Mouse (Mus musculus) embryonic facial prominence, embryonic 12.5 days (tissue): ENCODE measurements at regions not wholly inside any gene's neighbourhood (a gene's known extent, or its start where the extent isn't known, plus 50 kb on each side); places are given as distances from the start of the nearest gene placed in this dataset.

Experiments
- ATAC-seq: fragments of 200-750 bp; cut with Nextera tagmentation; 2 replicates; pipeline ENCODE4 v1.8.0; 2017; ENCODE audit not compliant: insufficient number of reproducible peaks, insufficient read depth, low FRiP score, low TSS enrichment
- H3K27ac ChIP-seq: fragments of 300-500 bp; sonication (generic); 2 replicates; pipeline ENCODE4 v1.5.1; 2016; ENCODE audit warnings: mild to moderate bottlenecking
- H3K27me3 ChIP-seq: fragments of 300-500 bp; sonication (generic); 2 replicates; pipeline ENCODE4 v1.6.1; 2016; ENCODE audit warnings: mild to moderate bottlenecking, moderate library complexity
- H3K36me3 ChIP-seq: fragments of 300-500 bp; sonication (generic); 2 replicates; pipeline ENCODE4 v1.6.1; 2016; ENCODE audit warnings: mild to moderate bottlenecking
- H3K4me1 ChIP-seq: fragments of 300-500 bp; sonication (generic); 2 replicates; pipeline ENCODE4 v1.6.1; 2016
- H3K4me2 ChIP-seq: fragments of 300-500 bp; sonication (generic); replicated peaks from 2 replicates; pipeline ENCODE4 v1.6.1; 2016; ENCODE audit warnings: mild to moderate bottlenecking, moderate library complexity
- H3K4me3 ChIP-seq: fragments of 300-500 bp; sonication (generic); 2 replicates; pipeline ENCODE4 v1.5.1; 2016; ENCODE audit warnings: mild to moderate bottlenecking
- H3K9ac ChIP-seq: fragments of 300-500 bp; sonication (generic); 2 replicates; pipeline ENCODE4 v1.6.1; 2016; ENCODE audit warnings: mild to moderate bottlenecking, moderate library complexity
- H3K9me3 ChIP-seq: fragments of 300-500 bp; sonication (generic); 2 replicates; pipeline ENCODE4 v1.6.1; 2016; ENCODE audit warnings: mild to moderate bottlenecking, moderate library complexity
- WGBS: fragments of 180-500 bp; shearing (Covaris S2); methylation state at CpG from one replicate; pipeline ENCODE4 v1.1.7; 2016; 5-methylcytosine and 5-hydroxymethylcytosine counted together

DNA sequence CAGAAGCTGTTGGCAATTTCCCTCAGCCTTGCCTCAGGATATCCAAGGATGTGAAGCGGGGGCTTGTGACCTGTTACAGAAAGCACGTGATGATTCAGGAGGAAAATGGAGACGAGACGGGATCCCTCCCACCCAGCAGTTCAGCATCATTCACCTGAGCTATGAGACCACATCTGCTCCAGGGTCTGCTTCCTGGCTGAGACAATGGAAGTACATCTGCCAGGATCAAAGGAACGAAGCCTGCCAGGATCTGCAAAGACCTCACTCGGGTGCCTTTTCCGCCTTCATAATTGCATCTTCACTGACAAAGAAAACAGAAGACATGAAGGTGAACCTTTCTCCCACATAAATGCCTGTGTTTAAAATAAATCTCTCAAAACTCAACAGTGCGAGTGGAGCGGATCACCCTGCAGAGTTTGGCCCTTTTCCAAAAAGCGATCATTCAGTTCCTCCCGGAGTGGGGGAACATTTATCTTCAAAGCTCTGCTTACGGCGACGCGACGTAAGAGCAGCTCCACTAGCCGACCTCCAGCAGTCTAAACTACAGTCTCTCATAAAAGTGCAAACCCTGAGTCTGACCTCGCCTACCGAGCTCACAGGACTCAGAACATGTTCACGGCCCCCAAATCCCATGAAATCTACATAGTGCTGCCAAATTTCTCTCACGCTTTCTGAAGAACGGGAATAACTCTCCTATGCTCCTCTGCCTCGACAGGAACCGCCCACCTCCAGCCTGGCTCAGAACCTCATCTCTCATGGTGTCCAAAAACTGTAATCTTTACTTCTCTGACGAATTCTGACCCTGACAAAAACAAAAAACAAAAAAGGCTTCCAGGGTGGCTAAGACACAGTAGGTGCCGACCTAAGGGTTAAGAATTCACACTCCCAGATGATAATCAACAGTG, 117.0 kb downstream of the Setd4 start:
- Histone ChIP-seq H3K4me1 (peaks cover 6% of the 10 kb centered on the region; the same call in 1 of the 2 replicates), H3K9me3 (0 out of 2 replicates have a peak, but pooled peaks cover 5% of the 10 kb centered on the region), H3K36me3 (no peaks in the 10 kb centered on the region), H3K4me2 (no peak overlapping the region), H3K9ac (no peak overlapping the region), H3K27me3 (no peaks in the 10 kb centered on the region), H3K4me3 (no peak overlapping the region), H3K27ac (0 out of 2 replicates have a peak overlapping the region, but pooled peaks have one; percentile 36)
- WGBS = 63% methylated on average over 26 of the region's 26 CpGs
- ATAC-seq = 0 out of 2 replicates have a peak, but pooled peaks have one; percentile 41

GRCm38 (mm10) chr16:93469957-93470356, 133.9 kb downstream of the Setd4 start:
- no peaks in the 10 kb centered on the region for H3K9me3 ChIP-seq
- H3K36me3 ChIP-seq = no peaks in the 10 kb centered on the region
- WGBS = 80% methylated on average over 6 of the region's 6 CpGs
- no peak overlapping the region for H3K4me3 ChIP-seq
- H3K9ac ChIP-seq = no peak overlapping the region
- peaks cover 6% of the 10 kb centered on the region; the same call in 1 of the 2 replicates for H3K4me1 ChIP-seq
- no peak for ATAC-seq
- no peak overlapping the region for H3K27ac ChIP-seq
- H3K4me2 ChIP-seq = no peak overlapping the region
- no peaks in the 10 kb centered on the region for H3K27me3 ChIP-seq

- H3K9ac ChIP-seq = no peak overlapping the region
- no peak overlapping the region for H3K27ac ChIP-seq
- H3K9me3 ChIP-seq = no peaks in the 10 kb centered on the region
- H3K4me2 ChIP-seq = no peak overlapping the region
- no peaks in the 10 kb centered on the region for H3K36me3 ChIP-seq
- no peak for ATAC-seq
- WGBS = 84% methylated on average over 5 of the region's 5 CpGs
- H3K4me3 ChIP-seq = no peak overlapping the region
- peaks cover 13% of the 10 kb centered on the region for H3K4me1 ChIP-seq
- no peaks in the 10 kb centered on the region for H3K27me3 ChIP-seq
These were observed 138.1 kb downstream of the Setd4 start for GRCm38 (mm10) chr16:93465741-93466140.

- no peak for ATAC-seq
- no peak overlapping the region for H3K4me3 ChIP-seq
- no peaks in the 10 kb centered on the region for H3K9me3 ChIP-seq
- 28% methylated on average over 2 of the region's 2 CpGs for WGBS
- no peak overlapping the region for H3K27ac ChIP-seq
- H3K9ac ChIP-seq = no peak overlapping the region
- H3K36me3 ChIP-seq = no peaks in the 10 kb centered on the region
- H3K4me2 ChIP-seq = no peak overlapping the region
- H3K4me1 ChIP-seq = peaks cover 13% of the 10 kb centered on the region
- H3K27me3 ChIP-seq = no peaks in the 10 kb centered on the region
These were observed 139.0 kb downstream of the Setd4 start for GRCm38 (mm10) chr16:93464898-93465297.

DNA sequence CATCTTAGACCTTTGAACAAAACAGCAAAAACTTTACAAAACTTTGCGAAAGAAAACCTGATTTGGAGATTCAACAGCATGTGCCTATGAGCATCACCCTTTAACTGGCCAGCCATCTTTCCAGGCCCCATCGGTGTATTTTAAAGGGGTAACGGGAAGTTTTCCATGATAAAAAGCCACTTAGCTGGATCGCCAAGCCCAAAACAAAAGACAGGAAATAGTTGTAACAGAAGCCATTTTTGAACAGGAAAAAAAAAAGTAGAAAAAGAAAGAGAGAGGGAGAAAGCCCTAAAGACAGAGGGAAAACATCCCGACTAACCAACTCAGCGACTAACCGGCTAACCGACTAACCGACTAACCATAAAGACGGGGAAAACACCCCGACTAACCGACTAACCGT, 140.5 kb downstream of the Setd4 start:
- ATAC-seq = no peak
- WGBS = 81% methylated on average over 13 of the region's 13 CpGs

GRCm38 (mm10) chr16:93462286-93462610, 141.6 kb downstream of the Setd4 start:
- 22% methylated on average over 8 of the region's 8 CpGs for WGBS
- Histone ChIP-seq H3K36me3 (no peaks in the 10 kb centered on the region), H3K4me1 (peaks cover 31% of the 10 kb centered on the region), H3K27ac (no peak overlapping the region), H3K27me3 (0 out of 2 replicates have a peak, but pooled peaks cover 3% of the 10 kb centered on the region), H3K9ac (no peak overlapping the region), H3K9me3 (no peaks in the 10 kb centered on the region), H3K4me2 (no peak overlapping the region), H3K4me3 (no peak overlapping the region)
- ATAC-seq = no peak

More for the DNA sequence above, 140.5 kb downstream of the Setd4 start:
- H3K9ac ChIP-seq = no peak overlapping the region
- H3K4me1 ChIP-seq = peaks cover 25% of the 10 kb centered on the region
- no peaks in the 10 kb centered on the region for H3K27me3 ChIP-seq
- no peaks in the 10 kb centered on the region for H3K36me3 ChIP-seq
- H3K27ac ChIP-seq = no peak overlapping the region
- no peaks in the 10 kb centered on the region for H3K9me3 ChIP-seq
- no peak overlapping the region for H3K4me2 ChIP-seq
- H3K4me3 ChIP-seq = no peak overlapping the region

- H3K36me3 ChIP-seq = no peaks in the 10 kb centered on the region
- H3K4me2 ChIP-seq = no peak overlapping the region
- WGBS = 76% methylated on average over 27 of the region's 27 CpGs
- no peak overlapping the region for H3K4me3 ChIP-seq
- ATAC-seq = no peak
- no peaks in the 10 kb centered on the region for H3K9me3 ChIP-seq
- 0 out of 2 replicates have a peak, but pooled peaks cover 3% of the 10 kb centered on the region for H3K27me3 ChIP-seq
- H3K4me1 ChIP-seq = peaks cover 32% of the 10 kb centered on the region
- no peak overlapping the region for H3K9ac ChIP-seq
- no peak overlapping the region for H3K27ac ChIP-seq
These were observed 142.2 kb downstream of the Setd4 start for GRCm38 (mm10) chr16:93461406-93462285.

DNA sequence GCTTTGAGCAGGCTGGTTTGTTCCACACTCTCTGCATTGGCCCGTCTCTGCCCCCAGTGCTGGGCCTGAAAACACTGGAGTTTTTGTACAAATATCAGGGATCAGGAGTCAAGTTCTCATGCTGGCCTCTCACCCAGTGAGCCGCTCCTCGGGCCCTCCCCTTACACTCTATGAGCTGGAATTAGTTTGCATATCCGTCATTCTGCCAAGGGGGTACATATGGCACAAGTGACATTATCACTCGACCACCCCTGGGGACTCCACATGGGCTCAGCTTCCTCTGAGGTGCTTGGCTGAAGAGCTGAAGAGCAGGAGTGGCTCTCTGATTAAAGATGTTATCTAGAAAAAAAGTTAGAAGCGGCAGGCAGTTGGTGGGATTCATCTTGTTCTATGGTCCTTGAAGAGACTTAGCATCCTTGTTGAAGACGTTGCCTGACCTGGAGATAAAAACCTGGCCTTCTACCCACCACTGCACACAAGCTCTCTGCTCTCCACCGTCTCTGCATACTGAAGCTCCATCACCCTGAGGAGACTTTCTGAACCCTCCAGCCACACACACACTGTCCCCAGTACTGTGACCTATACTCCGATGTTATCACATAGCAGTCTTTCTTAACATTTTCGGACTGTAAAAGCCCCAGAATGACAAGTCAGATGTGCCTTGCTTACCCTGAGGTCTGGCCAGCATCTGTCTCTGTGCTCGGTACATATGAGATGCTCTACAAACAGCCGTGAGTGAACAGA, 144.2 kb downstream of the Setd4 start:
- ATAC-seq = no peak
- no peak overlapping the region; the same call in 1 of the 2 replicates for H3K4me2 ChIP-seq
- 0 out of 2 replicates have a peak, but pooled peaks cover 3% of the 10 kb centered on the region for H3K27me3 ChIP-seq
- H3K36me3 ChIP-seq = no peaks in the 10 kb centered on the region
- no peaks in the 10 kb centered on the region for H3K9me3 ChIP-seq
- no peak overlapping the region for H3K4me3 ChIP-seq
- peaks cover 28% of the 10 kb centered on the region for H3K4me1 ChIP-seq
- 46% methylated on average over 12 of the region's 12 CpGs for WGBS
- 0 out of 2 replicates have a peak overlapping the region, but pooled peaks have one; percentile 36 for H3K27ac ChIP-seq
- no peak overlapping the region for H3K9ac ChIP-seq

GRCm38 (mm10) chr16:93458598-93459496, 145.0 kb downstream of the Setd4 start:
- Histone ChIP-seq H3K4me2 (no peak overlapping the region; the same call in 1 of the 2 replicates), H3K27ac (0 out of 2 replicates have a peak overlapping the region, but pooled peaks have one; percentile 36), H3K36me3 (no peaks in the 10 kb centered on the region), H3K9ac (no peak overlapping the region), H3K4me3 (no peak overlapping the region), H3K4me1 (peaks cover 31% of the 10 kb centered on the region), H3K27me3 (0 out of 2 replicates have a peak, but pooled peaks cover 3% of the 10 kb centered on the region), H3K9me3 (no peaks in the 10 kb centered on the region)
- WGBS = 35% methylated on average over 24 of the region's 25 CpGs
- ATAC-seq = no peak

- no peak overlapping the region for H3K9ac ChIP-seq
- H3K27ac ChIP-seq = no peak overlapping the region
- WGBS = 86% methylated on average over 20 of the region's 20 CpGs
- no peak overlapping the region for H3K4me3 ChIP-seq
- H3K36me3 ChIP-seq = no peaks in the 10 kb centered on the region
- 0 out of 2 replicates have a peak, but pooled peaks cover 3% of the 10 kb centered on the region for H3K27me3 ChIP-seq
- H3K4me2 ChIP-seq = no peak overlapping the region
- no peak for ATAC-seq
- peaks cover 31% of the 10 kb centered on the region for H3K4me1 ChIP-seq
- H3K9me3 ChIP-seq = no peaks in the 10 kb centered on the region
These were observed 145.8 kb downstream of the Setd4 start for GRCm38 (mm10) chr16:93458011-93458585.
